Mouse (Mus musculus): ENCODE data around the gene Pou6f2.

- no peak for TF ChIP-seq CTCF (IDR thresholded peaks at IDR 0.05; ENCODE audit: control insufficient read depth, insufficient read depth, low read length)
- TF ChIP-seq POLR2A (IDR thresholded peaks at IDR 0.05; ENCODE audit: borderline replicate concordance, control insufficient read depth, low read depth, low read length): no peak
These were observed 88.5 kb downstream of the Pou6f2 start for GRCm38 (mm10) chr13:18309024-18309423.

All from bone marrow, adult 2 months (tissue).